Mouse (Mus musculus) right cerebral cortex, adult 2 months (tissue): ENCODE data around the gene Rab26.

Experiments
- DNase-seq, 2 experiments: peaks; one replicate each; pipeline ENCODE4 v3.0.0; 2021 to 2022; ENCODE audit warnings: low spot score in 2 of 2

Gene Rab26

DNA sequence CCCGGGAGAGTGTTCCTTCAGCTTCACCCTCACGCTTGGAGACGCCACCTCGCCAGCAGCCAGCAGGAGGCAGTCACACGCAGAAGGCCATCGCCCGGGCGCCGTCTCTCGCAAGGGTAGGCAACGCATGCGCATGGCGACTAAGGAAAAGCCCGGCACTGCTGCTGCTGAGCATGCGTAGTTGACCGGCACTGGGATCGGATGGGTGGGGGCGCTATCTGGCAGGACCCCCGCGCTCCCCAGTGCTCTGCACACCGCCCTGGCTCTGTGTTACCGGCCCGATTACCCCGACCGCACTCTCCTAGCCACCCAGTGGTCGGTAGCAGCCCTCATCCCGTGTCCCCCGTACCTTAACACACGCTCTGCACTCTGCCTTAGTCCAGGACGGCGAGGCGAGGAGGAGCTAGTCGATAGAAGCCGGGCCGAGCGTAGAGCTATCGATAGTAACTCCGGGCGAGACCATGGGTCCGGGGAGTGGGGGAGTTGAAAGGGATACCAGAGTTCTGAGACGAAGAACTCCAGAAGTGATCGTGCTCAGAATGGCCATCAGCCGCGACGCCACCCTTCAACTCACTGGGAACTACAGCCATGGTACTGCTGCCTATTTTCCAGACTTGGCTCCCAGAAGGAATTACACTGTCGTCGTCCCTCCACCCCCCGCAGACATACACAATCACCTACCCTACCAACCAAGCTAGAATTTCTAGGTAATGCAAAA is 55.2 kb downstream of the Rab26 start, which contains the start of gene Mlst8:
Gene Mlst8 (minus strand): TSS at position 416 of the 718 bp plus-strand sequence.
- peak; percentile 98 to 99 for DNase-seq

DNA sequence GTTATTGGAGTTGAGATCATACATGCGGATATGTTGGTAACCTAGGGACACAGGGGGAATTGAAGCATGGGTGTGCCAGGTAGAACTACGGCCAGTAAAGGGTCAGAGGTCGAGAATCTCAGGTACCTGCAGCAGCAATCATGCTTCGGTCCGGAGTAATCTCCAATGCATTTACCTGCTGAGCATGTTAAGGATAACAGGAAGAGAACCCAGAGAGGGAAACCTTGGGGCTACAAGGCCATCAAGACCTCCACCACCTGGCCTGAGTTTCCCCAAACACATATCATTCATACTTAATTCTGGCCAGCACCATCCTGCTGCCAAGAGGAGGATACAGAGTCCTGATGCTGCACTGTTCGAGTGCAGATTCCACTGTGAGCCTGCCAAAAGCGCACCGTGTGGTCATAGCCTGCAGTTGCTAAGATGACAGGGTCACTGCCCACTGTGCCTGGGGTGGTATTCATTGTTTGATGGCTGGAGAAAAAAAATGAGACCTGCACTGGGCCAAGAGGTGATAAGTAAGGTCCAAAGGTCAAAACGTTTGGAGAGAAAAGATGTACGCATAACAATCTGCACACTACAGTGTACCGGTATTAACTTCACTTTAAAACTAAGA is 55.9 kb downstream of the Rab26 start:
- no peak for DNase-seq
